Mouse (Mus musculus) stomach, postnatal 0 days (tissue): ENCODE data around the gene Fxyd3.

Experiments
- CTCF ChIP-seq: IDR thresholded peaks from 2 replicates; pipeline ENCODE4 v1.5.1; 2016; ENCODE audit warnings: antibody characterized with exemption, low read depth, mild to moderate bottlenecking, moderate library complexity
- EP300 ChIP-seq: optimal IDR thresholded peaks from 2 replicates; pipeline ENCODE3; 2016; ENCODE audit warnings: antibody characterized with exemption

- TF ChIP-seq CTCF (no peak), EP300 (no peak)
These were observed 47.2 kb upstream of the Fxyd3 start for GRCm38 (mm10) chr7:31123697-31124096.
